Mouse (Mus musculus) T-helper 2 cell (primary cell): ENCODE data around the gene Pnpla6.

ENCODE experiments used
- in situ Hi-C: fragments of 300-600 bp; cut with MboI, MseI; formaldehyde crosslinking; loops from one replicate; pipeline ENCODE4 v1.15.1; 2025; ENCODE audit warnings: high pct_unique_total_duplicates

The Pnpla6 gene

DNA sequence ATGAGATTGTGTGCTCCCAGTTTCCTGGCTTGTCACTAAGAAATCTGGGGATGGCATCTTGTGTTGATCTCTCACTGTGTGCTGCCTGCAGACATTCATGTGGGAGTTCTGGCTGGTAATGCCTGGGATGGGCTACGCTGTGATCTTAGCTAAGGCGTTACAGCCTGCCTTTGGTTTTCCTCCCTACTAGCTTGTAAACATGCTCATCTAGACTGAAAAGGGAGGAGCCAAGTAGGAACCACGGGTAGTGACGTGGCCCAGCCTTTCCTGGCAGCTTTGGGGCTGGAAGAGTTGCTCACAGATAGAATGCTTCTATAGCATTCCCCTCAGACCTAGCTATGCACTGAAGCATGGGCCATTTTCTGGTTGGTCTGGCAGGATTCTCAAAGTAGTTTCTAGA lies 13.0 kb upstream of the Pnpla6 start:
- in situ Hi-C loops: no loop called here

DNA sequence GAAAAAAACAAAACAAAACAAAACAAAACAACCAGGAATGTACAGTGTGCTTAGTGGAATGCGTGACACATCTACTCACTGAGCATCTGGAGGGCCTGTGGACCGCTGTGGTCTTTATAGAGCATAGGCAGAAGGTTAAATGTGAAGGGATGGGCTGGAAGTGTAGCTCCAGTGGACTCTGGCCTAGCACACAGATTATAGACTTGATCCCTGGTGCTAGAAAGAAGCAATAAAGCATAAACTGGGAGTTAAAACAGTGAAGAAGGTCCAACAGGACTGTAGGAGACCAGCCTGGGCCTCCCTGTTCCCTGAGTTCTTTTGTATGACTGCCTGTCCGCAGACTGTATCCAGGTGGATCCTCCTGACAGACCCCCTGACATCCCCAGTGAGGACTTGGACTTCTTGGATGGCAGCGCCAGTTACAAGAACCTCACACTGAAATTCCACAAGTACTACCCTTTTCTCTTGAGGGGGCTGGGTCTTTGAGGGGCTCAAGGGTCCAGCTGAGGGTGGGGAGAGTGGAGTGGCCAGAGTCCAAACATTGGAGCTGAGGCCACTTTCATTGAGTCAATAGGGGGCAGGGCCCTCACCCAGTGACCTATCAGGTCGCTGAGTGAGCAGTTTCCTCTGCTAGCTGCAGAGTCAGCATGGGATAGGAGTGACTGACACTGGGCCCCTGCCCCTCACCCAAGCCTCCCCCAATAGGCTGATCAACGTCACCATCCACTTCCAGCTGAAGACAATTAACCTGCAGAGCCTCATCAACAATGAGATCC lies 7.0 kb upstream of the Pnpla6 start:
- in situ Hi-C loops: no loop called here

DNA sequence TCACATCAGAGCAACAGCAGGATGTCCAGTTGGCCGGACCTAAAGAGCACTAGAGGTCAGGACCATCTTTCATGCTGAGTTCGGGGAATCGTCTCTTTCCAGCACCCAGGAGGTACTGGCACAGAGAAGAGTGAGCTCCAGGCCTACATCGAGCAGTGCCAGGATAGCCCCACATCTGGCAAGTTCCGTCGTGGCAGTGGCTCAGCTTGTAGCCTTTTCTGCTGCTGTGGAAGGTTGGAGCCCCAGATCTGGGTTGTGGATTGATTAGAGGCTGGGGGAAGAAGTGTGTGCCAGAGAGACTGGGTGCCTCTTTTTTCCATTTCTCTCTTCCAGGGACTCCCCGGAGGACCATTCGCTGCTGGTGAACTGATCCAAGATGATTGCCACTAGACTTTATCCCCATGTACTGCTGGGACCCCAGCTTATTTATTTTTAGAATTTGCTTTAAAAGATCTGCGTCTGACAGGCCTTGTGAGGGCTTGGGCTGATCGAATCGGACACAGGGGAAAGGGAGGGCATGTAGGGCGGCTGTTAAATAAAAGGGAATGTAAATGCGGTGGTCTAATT lies 420 bp upstream of the Pnpla6 start:
- in situ Hi-C loops: no loop called here

DNA sequence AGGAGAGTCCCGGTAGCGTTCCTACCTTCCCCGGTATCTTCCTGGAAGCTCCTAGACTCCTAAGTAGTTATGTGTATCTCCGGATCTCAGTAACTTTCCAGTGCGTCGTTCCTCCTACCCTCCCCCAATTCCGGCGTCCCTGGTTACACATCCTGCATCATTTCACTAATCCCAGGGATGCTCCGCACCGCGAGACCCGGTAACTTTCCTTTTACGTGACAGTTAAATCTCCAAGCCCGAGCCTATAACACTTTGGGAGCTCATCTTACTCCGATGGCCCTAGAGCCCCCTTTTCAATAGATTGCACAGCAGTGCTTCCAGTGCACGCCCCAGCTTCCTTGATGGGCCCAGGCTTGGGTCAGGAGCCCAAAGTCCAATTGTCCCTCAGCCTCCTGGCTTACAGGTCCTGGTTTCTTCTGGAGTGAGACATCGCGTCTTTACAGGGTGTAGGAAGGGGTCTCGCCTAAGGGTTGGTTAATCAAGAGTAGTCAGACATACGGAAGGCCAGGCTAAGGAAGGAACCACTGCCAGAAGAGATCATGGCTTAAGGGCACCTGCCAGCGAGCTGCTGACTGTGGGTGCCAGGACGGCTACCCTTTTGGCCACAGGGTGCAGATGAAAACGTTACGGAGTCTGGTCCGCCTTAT lies 710 bp downstream of the Pnpla6 start:
- in situ Hi-C loops: no loop called here

DNA sequence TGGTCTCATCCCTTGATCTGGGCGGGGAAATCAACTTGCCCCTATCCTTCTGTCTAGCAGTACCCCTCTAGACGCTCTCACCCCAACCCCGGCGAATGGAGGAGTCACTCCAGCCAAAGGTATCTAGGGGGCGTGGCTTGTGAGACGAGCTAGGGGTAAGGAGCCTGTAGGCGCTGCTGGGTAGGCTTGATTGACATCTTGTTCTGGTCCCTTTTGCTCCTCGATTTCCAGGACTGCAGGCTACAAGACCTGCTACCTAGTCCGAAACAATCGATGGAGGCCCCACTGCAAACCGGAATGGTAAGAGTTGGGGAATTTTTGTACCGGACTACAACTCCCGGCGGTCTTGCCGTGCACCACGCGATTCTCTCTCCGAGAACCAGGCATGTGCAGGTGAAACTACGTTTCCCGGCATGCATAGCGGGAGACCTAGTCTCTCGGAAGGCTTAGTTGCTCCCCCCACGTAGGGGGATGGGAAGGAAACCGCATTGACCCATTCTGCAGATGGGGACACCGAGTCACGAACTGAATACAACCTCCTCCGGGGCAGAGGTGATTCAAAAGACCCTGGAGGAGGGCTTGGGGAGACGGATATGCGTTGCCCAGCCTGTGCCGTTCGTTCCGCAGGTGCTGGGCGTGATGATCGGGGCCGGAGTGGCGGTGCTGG lies 1.4 kb downstream of the Pnpla6 start:
- in situ Hi-C loops: no loop called here

DNA sequence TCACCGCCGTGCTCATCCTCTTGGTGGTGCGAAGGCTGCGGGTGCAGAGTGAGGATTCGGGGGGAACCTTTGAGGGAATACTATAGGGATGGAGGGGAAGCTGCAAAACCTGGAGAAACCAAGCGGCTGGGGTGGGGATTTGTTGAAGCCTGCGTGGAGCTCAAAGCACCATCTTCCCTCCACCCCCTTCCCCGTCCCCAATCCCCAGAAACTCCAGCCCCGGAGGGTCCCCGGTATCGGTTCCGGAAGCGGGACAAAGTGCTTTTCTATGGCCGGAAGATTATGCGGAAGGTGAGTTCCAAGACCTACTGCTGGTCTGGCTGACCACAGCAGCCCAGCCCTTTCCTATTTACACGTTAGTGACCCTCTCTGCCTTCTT lies 1.9 kb downstream of the Pnpla6 start:
- in situ Hi-C loops: no loop called here

DNA sequence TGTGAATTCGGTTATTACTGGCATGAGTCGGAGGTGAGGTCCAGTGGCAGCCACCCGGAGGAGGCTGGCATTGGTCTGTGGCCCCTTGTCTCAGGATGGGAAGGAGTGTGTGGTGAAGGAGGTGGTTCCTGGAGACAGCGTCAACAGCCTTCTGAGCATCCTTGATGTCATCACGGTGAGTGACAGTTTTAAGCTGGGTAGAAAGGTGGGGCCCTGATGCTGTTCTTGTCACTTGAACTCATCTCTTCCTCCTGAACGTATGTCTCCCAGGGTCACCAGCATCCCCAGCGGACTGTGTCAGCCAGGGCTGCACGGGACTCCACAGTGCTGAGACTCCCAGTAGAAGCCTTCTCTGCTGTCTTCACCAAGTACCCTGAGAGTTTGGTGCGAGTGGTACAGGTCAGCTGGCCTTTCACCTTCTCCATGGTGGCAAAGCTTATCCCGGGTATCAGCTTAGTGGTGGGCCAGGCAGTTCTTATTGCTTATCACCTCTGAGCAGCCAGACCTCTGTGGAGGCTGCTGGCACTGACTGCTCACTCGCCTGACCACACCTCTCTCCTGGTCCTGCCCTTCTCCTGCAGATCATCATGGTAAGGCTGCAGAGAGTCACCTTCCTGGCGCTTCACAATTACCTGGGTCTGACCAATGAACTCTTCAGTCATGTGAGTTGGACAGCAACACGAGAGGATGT lies 7.0 kb downstream of the Pnpla6 start:
- in situ Hi-C loops: no loop called here

DNA sequence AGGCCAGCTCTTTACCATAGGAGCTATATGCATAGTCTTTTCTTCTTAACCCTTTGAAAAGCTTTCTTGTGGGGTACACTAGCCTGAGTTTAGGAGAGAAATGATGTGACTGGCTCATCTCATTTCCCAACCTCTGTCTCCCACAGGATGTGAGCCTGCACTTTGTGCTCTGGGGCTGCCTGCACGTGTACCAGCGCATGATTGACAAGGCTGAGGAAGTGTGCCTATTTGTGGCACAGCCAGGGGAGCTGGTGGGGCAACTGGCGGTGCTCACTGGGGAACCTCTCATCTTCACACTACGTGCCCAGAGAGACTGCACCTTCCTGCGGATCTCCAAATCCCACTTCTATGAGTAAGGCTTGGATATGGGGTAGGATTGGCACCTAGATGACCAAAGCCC lies 15.6 kb downstream of the Pnpla6 start:
- in situ Hi-C loops: no loop called here

DNA sequence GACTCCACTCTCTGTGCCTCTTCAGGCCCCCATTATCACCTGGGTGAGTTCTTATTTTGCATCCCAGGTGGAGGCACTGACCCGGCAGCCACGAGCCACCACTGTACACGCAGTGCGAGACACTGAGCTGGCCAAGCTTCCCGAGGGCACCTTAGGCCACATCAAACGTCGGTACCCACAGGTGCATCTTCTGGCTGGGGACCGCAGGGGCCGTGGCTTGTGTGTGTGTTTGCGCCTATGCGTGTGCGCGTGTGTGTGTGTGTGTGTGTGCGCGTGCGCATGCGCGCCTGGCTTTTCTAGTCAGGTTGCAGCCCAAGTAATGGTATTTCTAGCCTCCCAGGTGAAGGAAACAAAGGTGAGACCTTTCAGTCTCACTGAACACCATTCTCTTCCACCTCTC lies 16.8 kb downstream of the Pnpla6 start:
- in situ Hi-C loops: no loop called here

DNA sequence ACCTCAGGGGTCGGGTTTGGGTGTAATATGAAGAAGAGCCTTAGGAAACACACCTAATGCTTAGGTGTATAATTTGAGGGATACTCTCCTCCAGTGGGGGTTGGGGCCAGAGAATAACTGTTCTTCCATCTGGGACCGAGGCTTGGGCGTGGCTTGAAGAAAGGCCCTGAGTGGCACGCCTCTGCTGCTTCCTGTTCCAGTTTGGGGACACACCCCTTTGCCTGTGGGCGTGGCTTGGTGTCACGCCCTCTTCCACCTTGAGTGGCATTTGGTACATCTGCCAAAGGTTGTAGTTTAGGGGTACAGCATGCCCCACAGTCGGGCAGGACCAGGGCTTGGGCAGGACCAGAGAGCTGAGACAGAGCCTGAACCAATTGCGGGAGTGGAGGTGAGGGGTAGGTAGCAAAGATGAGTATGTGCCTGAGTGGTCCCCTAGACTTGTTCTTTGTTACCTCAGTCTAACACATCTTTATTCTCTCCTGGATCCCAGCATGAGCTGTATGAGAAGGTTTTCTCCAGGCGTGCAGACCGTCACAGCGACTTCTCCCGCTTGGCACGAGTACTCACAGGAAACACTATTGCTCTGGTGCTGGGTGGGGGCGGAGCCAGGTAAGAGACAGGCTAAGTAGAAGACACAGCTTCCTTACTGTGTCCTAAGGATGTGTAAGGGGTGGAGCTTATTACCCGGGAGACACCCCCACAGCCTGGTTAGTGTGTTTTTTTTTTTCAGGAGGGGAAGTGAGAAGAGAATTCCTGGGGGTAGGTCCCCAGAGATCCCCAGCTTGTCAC lies 21.1 kb downstream of the Pnpla6 start:
- in situ Hi-C loops: no loop called here

DNA sequence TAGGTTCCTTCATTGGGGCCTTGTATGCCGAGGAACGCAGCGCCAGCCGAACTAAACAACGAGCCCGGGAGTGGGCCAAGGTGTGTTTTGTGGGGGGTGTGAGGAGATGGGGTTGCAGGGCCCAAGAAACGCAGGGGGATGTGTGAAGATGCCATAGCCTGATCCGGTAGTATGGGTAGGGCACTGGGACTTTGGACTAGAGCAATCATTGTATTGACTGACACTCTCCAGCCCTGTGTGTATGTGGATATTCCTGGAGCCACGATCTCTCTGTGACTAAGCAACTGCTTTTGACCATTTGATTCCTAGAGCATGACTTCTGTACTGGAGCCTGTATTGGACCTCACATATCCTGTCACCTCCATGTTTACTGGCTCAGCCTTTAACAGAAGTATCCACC lies 21.8 kb downstream of the Pnpla6 start:
- in situ Hi-C loops: no loop called here

DNA sequence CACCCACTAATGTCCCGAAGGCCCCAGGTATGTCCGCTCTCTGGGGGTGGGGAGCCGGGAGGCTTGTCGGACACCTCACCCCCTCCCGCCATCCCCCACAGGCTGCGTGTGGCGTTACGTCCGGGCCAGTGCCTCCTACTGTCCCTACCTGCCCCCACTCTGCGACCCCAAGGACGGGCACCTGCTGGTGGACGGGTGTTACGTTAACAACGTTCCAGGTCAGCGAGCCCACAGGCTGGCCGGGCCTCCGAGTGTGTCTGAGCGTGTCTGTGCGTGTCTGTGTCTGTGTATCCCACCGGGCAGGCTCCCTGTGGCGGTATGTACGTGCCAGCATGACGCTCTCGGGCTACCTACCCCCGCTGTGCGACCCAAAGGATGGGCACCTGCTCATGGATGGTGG lies 22.5 kb downstream of the Pnpla6 start:
- in situ Hi-C loops: no loop called here

DNA sequence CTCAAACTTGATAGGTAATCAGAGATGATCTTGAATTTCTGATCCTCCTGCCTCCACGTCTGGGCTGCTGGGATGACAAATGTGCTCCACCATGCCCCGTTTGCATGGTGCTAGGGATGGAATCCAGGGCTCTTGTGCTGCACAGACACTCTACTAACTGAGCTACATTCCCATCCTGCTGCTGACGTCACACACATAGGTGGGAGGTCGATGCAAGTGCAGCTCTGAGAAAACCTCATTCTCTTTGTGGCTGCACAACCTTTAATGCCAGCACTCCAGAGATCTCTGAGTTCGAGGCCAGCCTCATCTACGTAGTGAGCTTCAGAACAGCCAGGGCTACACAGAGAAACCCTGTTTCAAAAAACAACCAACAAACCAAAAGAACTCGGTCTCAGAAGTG lies 24.0 kb downstream of the Pnpla6 start:
- in situ Hi-C loops: no loop called here

DNA sequence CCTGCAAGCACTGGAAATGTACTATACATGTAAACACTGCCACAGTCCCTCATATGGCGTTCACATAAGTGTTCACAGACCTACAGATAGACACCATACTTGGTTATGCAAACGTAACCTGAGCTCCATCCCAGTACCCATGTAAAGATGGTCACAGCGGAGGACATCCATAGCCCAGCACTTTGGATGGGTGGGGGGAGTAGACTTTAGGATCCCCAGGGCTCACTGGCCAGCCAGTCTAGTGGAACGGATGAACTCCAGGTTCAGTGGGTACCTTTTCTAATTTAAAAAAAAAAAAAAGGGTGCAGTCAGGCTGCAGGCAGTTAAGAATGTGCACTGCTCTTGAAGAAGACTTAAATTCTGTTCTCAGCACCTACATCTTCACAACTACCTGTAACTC lies 24.9 kb downstream of the Pnpla6 start:
- in situ Hi-C loops: no loop called here

DNA sequence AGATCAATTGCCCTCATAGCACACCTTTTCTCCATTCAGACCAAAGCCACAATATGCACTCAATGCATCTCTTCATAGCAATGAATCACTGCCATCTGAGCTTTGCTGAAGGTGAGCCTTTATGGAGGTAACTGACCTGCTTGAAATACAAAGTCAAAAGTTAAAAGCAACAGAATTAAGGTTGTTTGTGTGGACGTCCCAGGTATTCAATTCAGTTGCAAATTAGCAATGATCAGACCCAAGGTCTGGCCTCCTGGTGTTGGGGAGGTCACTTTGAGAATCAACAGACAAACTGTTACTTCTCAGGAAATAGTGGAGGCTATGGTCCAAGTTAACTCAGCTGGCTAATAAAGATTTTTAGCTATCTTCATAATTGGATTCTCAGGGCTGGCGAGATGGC lies 31.3 kb downstream of the Pnpla6 start:
- in situ Hi-C loops: no loop called here

DNA sequence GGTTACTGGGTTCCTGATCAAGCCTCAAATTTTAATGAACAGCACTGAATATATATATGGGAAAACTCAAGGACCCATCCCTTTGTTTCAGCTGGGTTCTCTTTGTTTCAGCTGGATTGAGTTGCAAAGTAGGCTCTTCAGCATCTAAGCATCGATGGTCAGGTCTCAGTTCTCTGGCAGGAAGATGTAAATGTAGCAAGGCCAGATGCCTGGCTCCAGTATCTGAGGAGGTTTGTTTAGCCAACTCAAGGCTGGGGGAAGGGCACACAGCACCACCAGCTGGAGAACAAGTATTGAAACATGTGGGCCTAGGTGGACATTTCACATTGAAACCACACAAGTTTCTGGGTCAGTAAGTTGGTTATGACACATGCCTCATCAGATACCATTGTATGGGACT lies 37.1 kb downstream of the Pnpla6 start:
- in situ Hi-C loops: no loop called here

DNA sequence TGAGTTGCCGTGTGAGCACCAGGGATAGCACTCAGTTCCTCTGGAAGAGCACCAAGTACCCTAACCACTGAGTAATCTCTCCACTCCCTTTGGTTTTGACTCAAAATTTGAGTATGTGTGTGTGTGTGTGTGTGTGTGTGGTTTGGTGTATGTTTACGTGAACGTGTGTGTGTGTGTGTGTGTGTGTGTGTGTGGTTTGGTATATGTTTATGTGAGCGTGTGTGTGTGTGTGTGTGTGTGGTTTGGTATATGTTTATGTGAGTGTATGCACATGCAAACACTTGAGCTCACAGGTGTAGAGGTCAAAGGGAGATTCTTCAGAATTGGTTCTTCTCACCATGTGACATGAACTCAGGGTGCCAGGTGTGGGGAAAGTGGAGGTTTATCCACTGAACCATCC lies 40.9 kb downstream of the Pnpla6 start:
- in situ Hi-C loops: no loop called here

DNA sequence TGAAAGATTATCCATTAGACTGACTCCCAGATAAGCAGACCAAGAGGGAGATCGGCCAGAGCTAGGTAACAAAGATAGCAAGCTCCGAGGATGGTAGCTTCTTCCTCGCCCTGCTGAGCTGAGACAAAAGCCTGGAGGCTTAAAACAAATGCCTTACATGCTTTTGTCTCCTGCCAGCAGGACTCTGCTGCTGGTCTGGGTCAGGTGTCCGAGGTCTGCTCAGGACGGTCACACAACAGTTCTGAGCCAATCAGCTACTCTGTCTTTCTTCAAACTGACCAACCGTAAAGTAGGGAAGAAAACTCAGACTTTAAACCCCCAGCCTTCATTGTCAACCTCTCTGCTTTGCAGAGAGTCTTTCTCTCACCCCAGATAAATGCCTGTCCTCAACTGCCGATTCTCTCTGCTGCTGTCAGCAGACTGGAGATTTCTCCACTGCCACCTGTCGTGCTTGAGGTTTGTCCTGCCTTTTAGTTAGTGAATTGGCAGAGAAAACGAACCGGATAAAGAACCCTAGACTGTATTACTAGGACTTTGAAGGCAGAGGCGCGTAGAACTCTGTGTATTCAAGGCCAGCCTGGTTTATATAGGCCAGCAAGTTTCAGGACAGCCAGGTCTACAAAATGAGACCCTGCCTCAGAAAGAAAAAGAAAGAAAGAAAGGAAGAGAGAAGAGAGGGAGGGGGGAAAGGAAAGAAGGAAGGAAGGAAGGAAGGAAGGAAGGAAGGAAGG lies 52.6 kb downstream of the Pnpla6 start, which contains the start of gene C330021F23Rik:
C330021F23Rik (plus strand) TSS at position 350 of the 731 bp plus-strand sequence.
- in situ Hi-C loops: no loop called here

DNA sequence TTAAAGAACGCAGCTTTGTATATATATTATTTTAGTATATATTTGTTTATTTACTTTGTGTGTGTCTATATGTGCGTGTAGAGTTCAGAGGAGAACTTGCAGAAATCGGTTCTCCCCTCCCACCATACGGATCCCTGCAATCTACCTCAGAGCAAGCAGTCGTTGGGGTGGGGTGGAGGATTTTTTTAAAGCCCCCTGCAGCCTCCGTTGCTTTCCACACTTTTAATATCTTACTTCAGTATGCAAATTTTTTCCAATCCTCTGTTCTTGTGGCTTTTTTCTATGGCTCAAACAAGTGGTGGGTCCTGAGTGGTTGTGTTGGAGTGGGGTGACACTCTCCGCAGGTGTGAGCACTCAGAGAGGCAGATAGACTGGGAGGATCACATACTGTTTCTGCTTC lies 53.2 kb downstream of the Pnpla6 start:
- in situ Hi-C loops: no loop called here

DNA sequence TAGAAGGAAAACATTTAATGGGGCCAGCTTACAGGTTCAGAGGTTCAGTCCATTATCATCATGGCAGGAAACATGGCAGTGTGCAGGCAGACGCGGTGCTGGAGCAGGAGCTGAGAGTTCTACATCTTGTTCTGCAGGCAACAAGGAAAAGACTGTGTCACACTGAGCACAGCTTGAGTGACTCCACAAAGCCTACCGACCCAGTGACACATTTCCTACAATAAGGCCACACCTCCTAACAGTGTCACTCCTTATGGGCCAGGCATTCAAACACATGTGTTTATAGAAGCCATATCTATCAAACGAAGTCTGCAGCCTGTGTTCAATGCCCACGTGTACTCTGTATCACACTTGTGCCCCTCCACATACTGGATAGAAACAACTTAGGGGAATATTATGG lies 54.6 kb downstream of the Pnpla6 start:
- in situ Hi-C loops: no loop called here

DNA sequence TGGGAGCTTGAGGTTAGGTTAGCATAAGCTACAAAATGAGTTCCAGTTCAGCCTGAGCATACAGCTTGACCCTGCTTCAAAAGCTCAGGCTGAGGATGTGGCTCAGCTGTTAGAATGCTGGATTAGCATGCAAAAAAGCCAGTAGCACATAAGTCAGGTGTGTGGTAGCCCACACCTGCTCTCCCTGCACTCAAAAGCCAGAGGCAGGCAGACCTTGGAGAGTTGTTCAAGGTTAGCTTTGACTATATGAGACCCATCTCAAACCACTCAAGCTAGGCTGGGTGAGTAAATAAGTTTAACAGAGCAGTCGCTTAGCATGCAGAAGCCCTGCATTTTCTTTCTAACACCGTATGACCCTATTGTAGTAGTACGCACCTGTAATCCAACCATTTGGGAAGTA lies 59.4 kb downstream of the Pnpla6 start:
- in situ Hi-C loops: no loop called here
